Mouse (Mus musculus): Measurements from ENCODE around the gene Acot1. TPM values are rescaled to one million over a fixed set of nuclear protein-coding genes. Genes with fewer than 3 reads are reported as not detected.

The Acot1 gene
- total and polyA plus RNA-seq, 3 experiments: 1.5 to 12.7 TPM; not detected in 1

DNA sequence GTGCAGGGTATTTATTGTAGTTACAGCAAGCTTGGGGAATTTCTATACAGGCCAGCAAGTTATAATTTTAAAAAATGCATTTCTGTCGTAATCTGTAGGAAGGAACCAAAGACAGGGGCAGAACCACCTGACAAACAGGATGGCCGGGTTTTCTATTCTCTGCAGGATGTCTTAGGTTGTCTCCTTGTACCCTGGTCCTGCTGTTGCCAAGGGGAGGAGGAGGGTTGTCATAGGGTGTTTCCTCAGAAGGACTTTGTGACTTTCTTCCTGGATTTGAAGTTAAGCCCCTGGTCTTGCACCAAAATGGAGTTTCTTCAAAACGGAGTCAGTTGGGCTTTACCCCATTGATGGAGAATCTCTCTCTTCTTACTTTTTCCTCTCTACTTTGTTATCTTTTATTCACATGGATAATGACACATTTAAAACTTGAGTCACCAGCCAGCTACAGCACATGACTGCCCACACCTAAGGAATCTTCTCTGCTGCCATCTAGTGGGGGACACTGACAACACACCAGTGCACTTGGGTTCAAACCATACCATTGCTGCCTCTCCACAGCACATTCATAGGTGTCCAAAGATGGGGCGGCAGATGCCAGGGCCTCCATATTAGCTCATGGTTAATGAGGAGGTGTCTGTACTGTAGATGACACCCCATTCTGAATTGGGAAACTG lies 21.5 kb downstream of the Acot1 start:
- DNase-seq (ENCODE audit: low read depth, low spot score): peak; percentile 90
- Histone ChIP-seq H3K4me3 (ENCODE audit: control insufficient read depth in 1 of 2, insufficient read depth in 1 of 2, low read depth in 2 of 2, low read length in 2 of 2) (no peak overlapping the region), H3K79me2 (ENCODE audit: control insufficient read depth, insufficient read depth, low read length, poor library complexity) (no peaks in the 10 kb centered on the region), H3K27ac (ENCODE audit: control insufficient read depth, low read depth, low read length) (no peak overlapping the region), H3K9me3 (replicated peaks; ENCODE audit: insufficient read depth, low read length) (no peaks in the 10 kb centered on the region), H3K9ac (ENCODE audit: control insufficient read depth, low read depth, low read length, poor library complexity, severe bottlenecking) (no peak overlapping the region), H3K27me3 (ENCODE audit: control insufficient read depth in 1 of 2, insufficient read depth in 2 of 2, low read length in 2 of 2) (no peaks in the 10 kb centered on the region), H3K4me1 (ENCODE audit: control insufficient read depth in 1 of 2, insufficient read depth in 2 of 2, low read length in 2 of 2) (peaks cover 11 to 20% of the 10 kb centered on the region in 2 experiments), H3K36me3 (ENCODE audit: control insufficient read depth in 1 of 2, insufficient read depth in 2 of 2, low read length in 2 of 2) (peaks cover 0 to 21% of the 10 kb centered on the region in 2 experiments; a peak in 2 of 4 replicates)
- TF ChIP-seq CHD2 (IDR thresholded peaks at IDR 0.05; ENCODE audit: low read length) (no peak), ZC3H11A (IDR thresholded peaks at IDR 0.05; ENCODE audit: low read depth, low read length) (peak; percentile 80), BHLHE40 (IDR thresholded peaks at IDR 0.05; ENCODE audit: borderline replicate concordance, low read depth, low read length) (peak; percentile 80; the same call in 1 of the 2 replicates), KAT2A (conservative IDR thresholded peaks at IDR 0.05; ENCODE audit: low read depth, low read length) (no peak), ETS1 (IDR thresholded peaks at IDR 0.05; ENCODE audit: low read depth, low read length) (peak; percentile 63), TCF12 (IDR thresholded peaks at IDR 0.05; ENCODE audit: low read depth, low read length) (0 out of 2 replicates have a peak, but pooled peaks have one; percentile 12), SMC3 (IDR thresholded peaks at IDR 0.05; ENCODE audit: low read depth, low read length) (peak; percentile 90), RAD21 (IDR thresholded peaks at IDR 0.05; ENCODE audit: low read depth, low read length) (peak; percentile 75), CTCF (IDR thresholded peaks at IDR 0.05 in 2 of 3, conservative IDR thresholded peaks at IDR 0.05 in 1 of 3; ENCODE audit: control insufficient read depth in 1 of 3, insufficient read depth in 1 of 3, low read depth in 2 of 3, low read length in 3 of 3, poor library complexity in 1 of 3, severe bottlenecking in 1 of 3) (peak; percentile 81 to 88 (median 88)), HCFC1 (IDR thresholded peaks at IDR 0.05; ENCODE audit: low read depth, low read length) (0 out of 2 replicates have a peak, but pooled peaks have one; percentile 33), EP300 (IDR thresholded peaks at IDR 0.05; ENCODE audit: low read depth in 1 of 2, low read length in 2 of 2) (peak; percentile 42 to 52; a peak in 3 of 4 replicates), TBP (IDR thresholded peaks at IDR 0.05; ENCODE audit: low read depth, low read length) (no peak), SIN3A (IDR thresholded peaks at IDR 0.05; ENCODE audit: low read length) (peak; percentile 72), MEF2A (IDR thresholded peaks at IDR 0.05; ENCODE audit: extremely low read depth, insufficient replicate concordance, low read depth, low read length, poor library complexity, severe bottlenecking) (no peak), USF2 (IDR thresholded peaks at IDR 0.05; ENCODE audit: borderline replicate concordance in 1 of 2, insufficient read depth in 1 of 2, low read depth in 1 of 2, low read length in 2 of 2) (peak in 1 of 2 experiments; percentile 53; a peak in 1 of 4 replicates), RCOR1 (IDR thresholded peaks at IDR 0.05; ENCODE audit: low read depth, low read length) (0 out of 2 replicates have a peak, but pooled peaks have one; percentile 12), JUND (IDR thresholded peaks at IDR 0.05; ENCODE audit: low read depth, low read length) (0 out of 2 replicates have a peak, but pooled peaks have one; percentile 56), MAZ (IDR thresholded peaks at IDR 0.05; ENCODE audit: low read depth, low read length) (0 out of 2 replicates have a peak, but pooled peaks have one; percentile 34), MYC (IDR thresholded peaks at IDR 0.05; ENCODE audit: low read depth, low read length) (peak; percentile 90), CHD1 (IDR thresholded peaks at IDR 0.05; ENCODE audit: low read depth, low read length) (no peak), USF1 (IDR thresholded peaks at IDR 0.05; ENCODE audit: low read depth, low read length) (peak; percentile 86), GATA1 (IDR thresholded peaks at IDR 0.05; ENCODE audit: low read depth, low read length) (peak; percentile 55), MAX (IDR thresholded peaks at IDR 0.05; ENCODE audit: low read length) (peak; percentile 75), ELF1 (IDR thresholded peaks at IDR 0.05; ENCODE audit: low read depth, low read length) (no peak), MXI1 (IDR thresholded peaks at IDR 0.05; ENCODE audit: low read depth, low read length) (peak; percentile 87), POLR2A (IDR thresholded peaks at IDR 0.05; ENCODE audit: control insufficient read depth in 1 of 2, insufficient read depth in 1 of 2, low read depth in 1 of 2, low read length in 2 of 2, poor library complexity in 1 of 2) (no peak)

All from MEL (cell line).